Mouse (Mus musculus) neural tube, embryonic 14.5 days (tissue): Measurements from ENCODE around the gene Crygc. TPM values are rescaled to one million over a fixed set of nuclear protein-coding genes. Genes with fewer than 3 reads are reported as not detected.

Experiments
- ATAC-seq: fragments of 200-750 bp; cut with Nextera tagmentation; 2 replicates; pipeline ENCODE4 v1.8.0; 2017; ENCODE audit warnings: low read depth, mild to moderate bottlenecking, moderate TSS enrichment, moderate library complexity
- H3K27ac ChIP-seq: fragments of 300-500 bp; sonication (generic); 2 replicates; pipeline ENCODE4 v1.5.1; 2014; ENCODE audit warnings: low read depth, mild to moderate bottlenecking, control low read depth, low read length, moderate library complexity, mixed read lengths
- H3K27me3 ChIP-seq: fragments of 300-500 bp; sonication (generic); 2 replicates; pipeline ENCODE4 v1.6.1; 2014; ENCODE audit warnings: low read length; ENCODE audit not compliant: control insufficient read depth, insufficient read depth
- H3K36me3 ChIP-seq: fragments of 300-500 bp; sonication (generic); 2 replicates; pipeline ENCODE4 v1.6.1; 2014; ENCODE audit warnings: low read length, mixed read lengths; ENCODE audit not compliant: control insufficient read depth, insufficient read depth
- H3K4me1 ChIP-seq: fragments of 300-500 bp; sonication (generic); 2 replicates; pipeline ENCODE4 v1.6.1; 2014; ENCODE audit warnings: low read length; ENCODE audit not compliant: control insufficient read depth, insufficient read depth
- H3K4me2 ChIP-seq: fragments of 300-500 bp; sonication (generic); 2 replicates; pipeline ENCODE4 v1.6.1; 2014; ENCODE audit warnings: mild to moderate bottlenecking, low read depth, low read length, control low read depth
- H3K4me3 ChIP-seq: fragments of 300-500 bp; sonication (generic); 2 replicates; pipeline ENCODE4 v1.5.1; 2014; ENCODE audit warnings: low read depth, low read length, control low read depth, mixed read lengths
- H3K9ac ChIP-seq: fragments of 300-500 bp; sonication (generic); replicated peaks from 2 replicates; pipeline ENCODE4 v1.6.1; 2014; ENCODE audit warnings: low read depth, mild to moderate bottlenecking, control low read depth, low read length, mixed read lengths
- H3K9me3 ChIP-seq: fragments of 300-500 bp; sonication (generic); 2 replicates; pipeline ENCODE4 v1.6.1; 2016; ENCODE audit warnings: low read length; ENCODE audit not compliant: control insufficient read depth
- WGBS: fragments of 180-500 bp; shearing (Covaris S2); extraction: QIAGEN DNeasy Blood & Tissue Kit; methylation state at CpG from one replicate; pipeline ENCODE4 v1.1.7; 2014; 5-methylcytosine and 5-hydroxymethylcytosine counted together
- polyA plus RNA-seq: library from polyadenylated mRNA; unstranded; fragments of >200 nt; fragmentation: Nextera tagmentation; extraction: Ambion mirVana; gene quantifications from 2 replicates; pipeline ENCODE4 v1.2.1, GENCODE M21; 2014

The Crygc gene
- polyA plus RNA-seq, 1 experiment from 2014 or later = not detected

- H3K36me3 ChIP-seq = no peaks in the 10 kb centered on the region
- no peak for ATAC-seq
- H3K27me3 ChIP-seq = no peaks in the 10 kb centered on the region
- no peak overlapping the region for H3K27ac ChIP-seq
- 95% methylated on average over 3 of the region's 3 CpGs for whole genome bisulfite sequencing
- H3K4me1 ChIP-seq = no peaks in the 10 kb centered on the region
- H3K4me3 ChIP-seq = no peak overlapping the region
- H3K4me2 ChIP-seq = no peak overlapping the region
- no peaks in the 10 kb centered on the region for H3K9me3 ChIP-seq
- H3K9ac ChIP-seq = no peak overlapping the region
Observed at GRCm38 (mm10) chr1:65041837-65042236, 31.7 kb downstream of the Crygc start.

- no peaks in the 10 kb centered on the region for H3K9me3 ChIP-seq
- no peaks in the 10 kb centered on the region for H3K4me1 ChIP-seq
- H3K4me3 ChIP-seq = no peak overlapping the region
- no peak overlapping the region for H3K4me2 ChIP-seq
- H3K27ac ChIP-seq = no peak overlapping the region
- WGBS = 81% methylated on average over 6 of the region's 6 CpGs
- no peaks in the 10 kb centered on the region for H3K36me3 ChIP-seq
- H3K27me3 ChIP-seq = no peaks in the 10 kb centered on the region
- H3K9ac ChIP-seq = no peak overlapping the region
- ATAC-seq = no peak
Observed at GRCm38 (mm10) chr1:65040806-65041205, 32.7 kb downstream of the Crygc start.

GRCm38 (mm10) chr1:65039679-65040078 lies 33.8 kb downstream of the Crygc start:
- no peak for ATAC-seq
- Histone ChIP-seq H3K27me3 (no peaks in the 10 kb centered on the region), H3K36me3 (no peaks in the 10 kb centered on the region), H3K4me2 (no peak overlapping the region), H3K27ac (no peak overlapping the region), H3K4me3 (no peak overlapping the region), H3K9ac (no peak overlapping the region), H3K4me1 (no peaks in the 10 kb centered on the region), H3K9me3 (no peaks in the 10 kb centered on the region)
- WGBS = 82% methylated on average over 3 of the region's 3 CpGs

GRCm38 (mm10) chr1:65037542-65037941 lies 35.9 kb downstream of the Crygc start:
- H3K9me3 ChIP-seq = no peaks in the 10 kb centered on the region
- H3K36me3 ChIP-seq = no peaks in the 10 kb centered on the region
- no peaks in the 10 kb centered on the region for H3K27me3 ChIP-seq
- WGBS = 79% methylated on average over 2 of the region's 2 CpGs
- no peak overlapping the region for H3K9ac ChIP-seq
- no peak for ATAC-seq
- H3K4me2 ChIP-seq = no peak overlapping the region
- no peak overlapping the region for H3K27ac ChIP-seq
- no peak overlapping the region for H3K4me3 ChIP-seq
- no peaks in the 10 kb centered on the region for H3K4me1 ChIP-seq

GRCm38 (mm10) chr1:65035513-65035912 lies 38.0 kb downstream of the Crygc start:
- Histone ChIP-seq H3K4me3 (no peak overlapping the region), H3K27ac (no peak overlapping the region), H3K27me3 (no peaks in the 10 kb centered on the region), H3K9ac (no peak overlapping the region), H3K4me2 (no peak overlapping the region), H3K9me3 (no peaks in the 10 kb centered on the region), H3K36me3 (no peaks in the 10 kb centered on the region), H3K4me1 (no peaks in the 10 kb centered on the region)
- no peak for ATAC-seq
- 43% methylated on average over 3 of the region's 3 CpGs for WGBS

- no peak for ATAC-seq
- H3K27me3 ChIP-seq = no peaks in the 10 kb centered on the region
- no peaks in the 10 kb centered on the region for H3K9me3 ChIP-seq
- no peak within 1 kb of the TSS for H3K27ac ChIP-seq
- no peaks in the 10 kb centered on the region for H3K36me3 ChIP-seq
- no peak within 1 kb of the TSS for H3K9ac ChIP-seq
- no peak within 1 kb of the TSS for H3K4me2 ChIP-seq
- H3K4me1 ChIP-seq = no peaks in the 10 kb centered on the region
- no peak within 1 kb of the TSS for H3K4me3 ChIP-seq
Observed at GRCm38 (mm10) chr1:65032641-65033040, 40.8 kb downstream of the Crygc start, which contains the start of gene Akr1cl. Akr1cl (minus strand) TSS chr1:65032759.

GRCm38 (mm10) chr1:65028206-65028605 lies 45.3 kb downstream of the Crygc start:
- Histone ChIP-seq H3K4me1 (no peaks in the 10 kb centered on the region), H3K4me3 (no peak overlapping the region), H3K36me3 (no peaks in the 10 kb centered on the region), H3K9ac (no peak overlapping the region), H3K9me3 (no peaks in the 10 kb centered on the region), H3K27me3 (no peaks in the 10 kb centered on the region), H3K27ac (no peak overlapping the region), H3K4me2 (no peak overlapping the region)
- ATAC-seq = no peak
- WGBS = 80% methylated on average over 9 of the region's 9 CpGs

Other genes starting within 250 kb of the Crygc start
- gene Plekhm3, start 116.9 kb downstream of the Crygc start, polyA plus RNA-seq = 13.9 and 15.6 TPM in 2 replicates
- gene Akr1cl, start 40.9 kb downstream of the Crygc start, polyA plus RNA-seq = not detected in 2 replicates
- not detected in 2 replicates for gene Cryge, start 22.5 kb downstream of the Crygc start, polyA plus RNA-seq
- gene Crygd, start 10.2 kb downstream of the Crygc start, polyA plus RNA-seq = not detected in 2 replicates
- gene Crygb, start 8.6 kb upstream of the Crygc start, polyA plus RNA-seq = 0.68 and 1.1 TPM in 2 replicates
- gene Cryga, start 29.7 kb upstream of the Crygc start, polyA plus RNA-seq = not detected in 2 replicates
- not detected in 2 replicates for gene Gm28845, start 45.9 kb upstream of the Crygc start, polyA plus RNA-seq
- 0.76 and 1.0 TPM in 2 replicates for gene D630023F18Rik, start 49.5 kb upstream of the Crygc start, polyA plus RNA-seq
- 492 and 510 TPM in 2 replicates for gene Idh1, start 112.8 kb upstream of the Crygc start, polyA plus RNA-seq
- gene Pikfyve, start 113.0 kb upstream of the Crygc start, polyA plus RNA-seq = 17.3 and 22.3 TPM in 2 replicates
- gene Pth2r, start 208.4 kb upstream of the Crygc start, polyA plus RNA-seq = 3.8 and 7.4 TPM in 2 replicates